Mouse (Mus musculus) ES-Bruce4 (cell line): Measurements from ENCODE around the gene 2310022A10Rik.

ENCODE experiments used
- CTCF ChIP-seq: IDR thresholded peaks from one replicate; pipeline ENCODE4 v1.8.1; 2011; ENCODE audit warnings: low read depth, low read length
- POLR2A ChIP-seq: IDR thresholded peaks from one replicate; pipeline ENCODE4 v1.8.1; 2011; ENCODE audit warnings: low read length; ENCODE audit not compliant: insufficient read depth

- TF ChIP-seq CTCF (no peak), POLR2A (no peak)
Measured at GRCm38 (mm10) chr7:27592934-27593645, 40.1 kb downstream of the 2310022A10Rik start.
